Mouse (Mus musculus): ENCODE data around the gene Cyp2j12. TPM values are rescaled to one million over a fixed set of nuclear protein-coding genes. Genes with fewer than 3 reads are reported as not detected.
A peak's percentile ranks its signal among the peaks of the same experiment; 100 is the strongest.

Cyp2j12 gene
- polyA plus RNA-seq, 1 experiment from 2014 or later, result not detected

DNA sequence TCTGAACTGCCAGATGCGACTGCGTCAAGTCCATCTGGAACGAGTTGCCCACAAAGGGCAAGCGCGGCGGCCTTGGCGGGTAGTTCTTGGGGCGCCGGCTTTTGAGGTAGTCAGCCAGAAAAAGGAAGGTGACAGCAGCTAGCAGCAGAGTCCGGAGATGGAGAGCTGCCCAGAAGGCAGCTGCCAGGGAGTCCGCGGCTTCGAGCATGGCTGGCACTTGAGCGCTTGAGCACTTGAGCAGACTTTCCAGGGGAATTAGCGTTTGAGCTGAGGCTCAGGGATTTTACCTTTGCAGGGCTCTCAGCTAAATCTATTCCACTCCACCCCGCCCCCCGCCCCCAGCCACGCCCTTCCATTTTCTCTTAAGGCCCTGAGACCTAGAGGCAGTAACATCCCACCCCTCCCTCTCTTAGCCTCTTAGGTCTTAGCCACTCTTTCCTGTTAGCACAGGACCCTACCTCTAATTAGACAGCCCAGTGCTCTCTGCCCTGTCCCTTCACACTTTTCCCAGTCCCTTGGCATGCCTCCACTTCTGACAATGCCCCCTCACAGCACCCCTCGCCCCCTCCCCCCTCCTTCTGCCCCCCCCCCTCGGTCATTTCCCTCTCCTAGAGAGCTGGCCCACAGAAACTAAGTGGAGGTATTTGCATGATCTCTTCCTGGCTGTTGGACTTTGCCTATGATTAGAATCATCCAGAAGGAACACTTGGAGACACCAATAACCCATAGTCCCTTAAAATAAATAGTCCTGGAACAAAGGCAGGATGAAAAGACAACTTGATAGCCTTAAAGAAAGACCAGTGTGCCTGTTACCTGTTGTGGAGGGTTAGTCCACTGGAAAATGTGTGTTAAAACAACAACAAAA, 63.5 kb downstream of the Cyp2j12 start, which contains the start of gene Cyp2j13:
Gene Cyp2j13 (minus strand): TSS at position 286 of the 865 bp plus-strand sequence.
- no peaks in the 10 kb centered on the region for H3K9me3 ChIP-seq (replicated peaks)
- peak; percentile 67 for DNase-seq (ENCODE audit: low spot score)
- no peaks in the 10 kb centered on the region for H3K36me3 ChIP-seq
- peak within 1 kb of the TSS; percentile 72 for H3K27ac ChIP-seq
- H3K27me3 ChIP-seq (ENCODE audit: low read depth, poor library complexity, severe bottlenecking), result no peaks in the 10 kb centered on the region
- 7% methylated on average over 20 of the region's 20 CpGs for WGBS
- peaks cover 12% of the 10 kb centered on the region for H3K4me1 ChIP-seq
- H3K4me3 ChIP-seq, result peak within 1 kb of the TSS; percentile 44

- no peaks in the 10 kb centered on the region for H3K36me3 ChIP-seq
- WGBS, result 88% methylated on average over 2 of the region's 2 CpGs
- no peak for DNase-seq (ENCODE audit: low spot score)
- no peaks in the 10 kb centered on the region for H3K27me3 ChIP-seq (ENCODE audit: low read depth, poor library complexity, severe bottlenecking)
- no peak overlapping the region for H3K27ac ChIP-seq
- no peaks in the 10 kb centered on the region for H3K9me3 ChIP-seq (replicated peaks)
- H3K4me3 ChIP-seq, result no peak overlapping the region
- H3K4me1 ChIP-seq, result no peaks in the 10 kb centered on the region
These were observed 78.9 kb downstream of the Cyp2j12 start for GRCm38 (mm10) chr4:96062045-96062444.

- H3K9me3 ChIP-seq (replicated peaks), result no peaks in the 10 kb centered on the region
- no peak overlapping the region for H3K27ac ChIP-seq
- H3K27me3 ChIP-seq (ENCODE audit: low read depth, poor library complexity, severe bottlenecking), result no peaks in the 10 kb centered on the region
- H3K4me3 ChIP-seq, result no peak overlapping the region
- H3K4me1 ChIP-seq, result no peaks in the 10 kb centered on the region
- H3K36me3 ChIP-seq, result no peaks in the 10 kb centered on the region
- 91% methylated on average over 2 of the region's 2 CpGs for WGBS
- no peak for DNase-seq (ENCODE audit: low spot score)
These were observed 80.8 kb downstream of the Cyp2j12 start for GRCm38 (mm10) chr4:96060106-96060505.

Other genes starting within 250 kb of the Cyp2j12 start
- gene Hook1, start 173.9 kb downstream of the Cyp2j12 start, polyA plus RNA-seq (2016; fragmentation: Nextera tagmentation; extraction: Ambion mirVana), result 7.6 and 13.1 TPM in 2 replicates
- gene Cyp2j13, start 63.6 kb downstream of the Cyp2j12 start, polyA plus RNA-seq (2016; fragmentation: Nextera tagmentation; extraction: Ambion mirVana), result not detected in 2 replicates
- not detected in 2 replicates for gene Cyp2j7, start 95.5 kb upstream of the Cyp2j12 start, polyA plus RNA-seq (2016; fragmentation: Nextera tagmentation; extraction: Ambion mirVana)
- gene Cyp2j11, start 207.5 kb upstream of the Cyp2j12 start, polyA plus RNA-seq (2016; fragmentation: Nextera tagmentation; extraction: Ambion mirVana), result not detected in 2 replicates

All from limb, embryonic 10.5 days (tissue).